Mouse (Mus musculus) testis, adult 2 months (tissue): ENCODE measurements around the gene Dpf2.

Experiments used
- CTCF ChIP-seq: fragments of 200-500 bp; IDR thresholded peaks from 2 replicates; pipeline ENCODE4 v1.5.1; 2012; ENCODE audit warnings: low read depth, mild to moderate bottlenecking, inconsistent platforms, low read length, moderate library complexity; ENCODE audit not compliant: control insufficient read depth, insufficient read depth, insufficient replicate concordance
- POLR2A ChIP-seq: fragments of 200-500 bp; IDR thresholded peaks from 2 replicates; pipeline ENCODE4 v1.6.1; 2012; ENCODE audit warnings: low read depth, mild to moderate bottlenecking, inconsistent platforms, low read length, moderate library complexity; ENCODE audit not compliant: control insufficient read depth

GRCm38 (mm10) chr19:5951631-5952030 lies 38.8 kb upstream of the Dpf2 start:
- TF ChIP-seq CTCF: no peak
- no peak for TF ChIP-seq POLR2A
